ENCODE assay signal across 9 mouse cellular contexts in the genomic region with DNA sequence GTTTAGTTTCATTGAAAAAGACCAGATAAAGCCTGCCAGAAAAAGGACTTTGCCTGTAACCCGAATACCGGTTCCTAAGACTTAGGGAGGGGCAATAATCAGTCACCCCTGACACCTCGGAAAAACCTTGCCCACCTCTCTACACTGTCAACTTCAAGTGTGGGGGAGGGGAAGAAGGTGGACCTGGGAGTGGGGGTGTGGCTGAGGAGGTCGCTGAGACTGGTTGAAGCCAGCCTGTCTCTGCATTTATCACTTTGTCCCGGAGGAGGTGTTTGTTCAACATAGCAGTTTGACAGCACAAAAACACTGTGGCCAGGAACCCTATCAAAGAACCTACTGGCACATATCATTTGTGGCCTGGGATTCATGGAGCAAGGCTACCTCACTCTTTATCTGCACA. TPM values are rescaled to one million over a fixed set of nuclear protein-coding genes. Genes with fewer than 3 reads are reported as not detected.
DNase-seq lines count a peak whose midpoint lies in the region; ATAC-seq lines count a peak whose summit lies in the region.
"Had no signal": no experiment of that assay in that cellular context is flagged by ENCODE, and none has a peak within 500 bp of the region (broad histone marks: within the 10 kb centered on the region; RNA-seq: fewer than 3 reads in every experiment).

No protein-coding gene starts in this region.

- H3K36me3 ChIP-seq in neural tube, embryonic 12.5 days = peaks cover 3% of the 10 kb centered on the region; the same call in 1 of the 2 replicates

- H3K4me1 ChIP-seq in neural tube, embryonic 12.5 days = peaks cover 72% of the 10 kb centered on the region

- no peaks in the 10 kb centered on the region for H3K9me3 ChIP-seq in neural tube, embryonic 12.5 days

- no peak for ATAC-seq in neural tube, embryonic 12.5 days (ENCODE audit: low FRiP score, low read depth)

- H3K27ac ChIP-seq in neural tube, embryonic 12.5 days = no peak overlapping the region

- WGBS in neural tube, embryonic 12.5 days = 4% methylated on average over 5 of the region's 5 CpGs

- no peaks in the 10 kb centered on the region for H3K27me3 ChIP-seq in neural tube, embryonic 12.5 days (replicated peaks)

- H3K4me3 ChIP-seq in neural tube, embryonic 12.5 days = no peak overlapping the region

- H3K4me2 ChIP-seq in neural tube, embryonic 12.5 days (replicated peaks) = peak overlapping the region; percentile 21; the same call in 1 of the 2 replicates

- no peak overlapping the region for H3K9ac ChIP-seq in neural tube, embryonic 12.5 days

- DNase-seq in adrenal gland, adult 2 months = peak; percentile 30
- no peak for DNase-seq in adrenal gland, postnatal 14 days
- DNase-seq in neural tube, embryonic 10.5 days (ENCODE audit: extremely low spot score, low spot score) = no peak
- peak; percentile 68 for DNase-seq in kidney, postnatal 14 days
- DNase-seq in yolk sac, embryonic 10.5 days (ENCODE audit: low spot score) = peak; percentile 49
- DNase-seq in ovary, postnatal 10 days (ENCODE audit: low spot score) = no peak
- no peak for DNase-seq in adrenal gland, postnatal 25 days
- DNase-seq: lung, postnatal 10 days had no signal

RNA-seq across cellular contexts. Expression of a gene that starts 19.2 kb away (rescaled TPM):
- 100 to 1,000 TPM; 162 to 223 TPM for total RNA-seq in adrenal gland, adult 2 months (2021)
- polyA plus RNA-seq in adrenal gland, adult 2 months (2012; rRNA removed) = 9.8 and 12.4 TPM in 2 replicates
- total RNA-seq in adrenal gland, postnatal 14 days (2021) = 153 and 158 TPM in 2 replicates
- polyA plus RNA-seq in neural tube, embryonic 12.5 days (2016; fragmentation: Nextera tagmentation; extraction: Ambion mirVana) = 55.6 and 58.7 TPM in 2 replicates
- 170 and 221 TPM in 2 replicates for total RNA-seq in adrenal gland, postnatal 25 days (2021)

Comparison
In these comparisons a context has a peak if more than half of its experiments do, and no peak if none do; other contexts are left out.
1. DNase-seq: peak in adrenal gland, adult 2 months (single experiment), kidney, postnatal 14 days (single experiment) and yolk sac, embryonic 10.5 days (single experiment); none in adrenal gland, postnatal 14 days (single experiment), neural tube, embryonic 10.5 days (single experiment), ovary, postnatal 10 days (single experiment) and adrenal gland, postnatal 25 days (single experiment).